Mouse (Mus musculus) left cerebral cortex, postnatal 36 days (tissue): ENCODE results near the gene St8sia4. TPM values are rescaled to one million over a fixed set of nuclear protein-coding genes. Genes with fewer than 3 reads are reported as not detected.
"Not testable (repeated sequence)": the region's sequence is repeated elsewhere in the genome, so short reads cannot be mapped to it uniquely, and the experiment has no call there.

Experiments
- DNase-seq, 2 experiments: peaks; one replicate each; pipeline ENCODE4 v3.0.0; 2021 to 2022; ENCODE audit warnings: low spot score in 2 of 2, mixed read lengths in 1 of 2
- intact Hi-C: fragments of 180-260 bp; cut with DNase I; formaldehyde crosslinking; loops from one replicate; pipeline ENCODE4 v1.15.1; 2025
- total RNA-seq, 2 experiments: library from RNA; stranded (reverse); gene quantifications; 2 replicates each; pipeline ENCODE4 v1.2.3; 2021

St8sia4 gene
- total RNA-seq, 2 experiments from 2014 or later: 8.5 to 11.6 TPM

DNA sequence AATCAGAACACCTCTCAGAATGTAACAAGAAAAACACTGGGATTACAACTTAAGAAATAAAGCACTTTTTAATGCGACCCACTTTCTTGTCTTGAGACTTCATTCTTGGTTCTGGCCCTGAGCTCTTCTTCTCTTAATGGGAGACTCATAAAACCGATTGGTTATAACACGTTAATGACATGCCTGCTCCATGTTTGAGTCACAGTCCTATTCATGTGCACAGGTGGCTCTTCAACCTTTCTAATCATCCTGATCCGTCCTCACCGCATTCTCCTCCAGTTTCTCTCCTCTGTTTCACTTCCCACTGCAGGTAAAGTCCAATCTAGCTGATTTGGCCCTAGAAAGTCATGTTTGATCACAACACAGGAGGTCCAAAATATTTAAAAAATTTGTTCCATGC is 58.3 kb downstream of the St8sia4 start:
- DNase-seq: no peak
- intact Hi-C loops: no loop called here

DNA sequence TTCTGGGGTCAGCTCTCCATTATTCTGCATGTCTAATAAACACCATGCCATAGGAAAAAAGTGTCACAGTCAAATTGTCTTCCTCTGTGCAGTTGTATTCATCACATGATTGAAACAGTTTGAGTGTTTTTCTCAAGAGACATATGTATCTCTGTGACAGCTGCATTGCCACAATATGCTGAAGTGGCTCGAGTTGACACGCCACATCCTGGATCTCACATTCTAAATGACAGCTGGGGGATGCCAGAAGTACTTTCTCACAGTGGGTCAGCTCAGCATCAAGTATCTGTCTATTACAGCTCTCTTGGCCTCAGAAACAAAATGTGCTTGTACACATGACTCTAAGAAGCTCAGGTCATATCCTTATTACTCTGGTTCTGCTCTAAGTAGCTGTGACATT is 61.9 kb downstream of the St8sia4 start:
- no peak for DNase-seq
- intact Hi-C loops: no loop called here

DNA sequence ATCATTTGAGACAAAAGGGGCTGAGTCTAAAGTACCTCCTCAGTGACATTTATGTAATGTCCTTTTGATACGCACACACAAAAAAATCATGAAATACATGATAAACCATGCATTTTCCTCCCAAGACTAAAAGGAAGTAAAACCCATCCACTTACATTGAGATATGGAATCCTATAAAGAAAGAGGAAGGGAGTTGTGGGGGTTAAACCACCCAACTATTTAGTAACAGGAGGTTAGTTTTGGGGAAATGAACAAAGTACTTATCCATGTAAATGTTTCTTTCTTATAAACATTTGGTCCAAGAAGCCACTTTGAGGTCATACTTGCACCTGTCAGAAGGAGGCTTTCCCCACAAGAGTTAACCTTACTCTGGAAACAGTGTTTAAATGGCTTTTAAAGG is 69.3 kb downstream of the St8sia4 start:
- intact Hi-C loops: no loop called here
- no peak for DNase-seq

DNA sequence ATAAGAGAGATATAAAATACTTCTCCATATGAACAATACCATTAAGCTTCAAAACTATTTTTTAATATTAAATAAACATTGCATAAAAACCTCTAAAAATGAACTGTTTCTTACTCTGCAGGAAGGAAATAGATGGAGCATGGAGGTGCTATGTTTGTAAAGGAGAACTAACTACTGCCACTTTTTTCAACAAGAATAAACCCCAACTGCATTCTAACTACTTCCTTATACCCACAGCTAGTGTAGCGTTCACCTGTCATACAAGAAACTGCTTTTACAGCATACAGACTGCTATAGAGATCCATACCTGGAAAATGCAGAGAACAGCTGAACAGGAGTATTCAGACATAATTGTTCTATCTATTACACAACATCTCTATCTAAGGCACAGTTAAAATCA is 70.5 kb downstream of the St8sia4 start:
- no peak for DNase-seq
- intact Hi-C loops: no loop called here

DNA sequence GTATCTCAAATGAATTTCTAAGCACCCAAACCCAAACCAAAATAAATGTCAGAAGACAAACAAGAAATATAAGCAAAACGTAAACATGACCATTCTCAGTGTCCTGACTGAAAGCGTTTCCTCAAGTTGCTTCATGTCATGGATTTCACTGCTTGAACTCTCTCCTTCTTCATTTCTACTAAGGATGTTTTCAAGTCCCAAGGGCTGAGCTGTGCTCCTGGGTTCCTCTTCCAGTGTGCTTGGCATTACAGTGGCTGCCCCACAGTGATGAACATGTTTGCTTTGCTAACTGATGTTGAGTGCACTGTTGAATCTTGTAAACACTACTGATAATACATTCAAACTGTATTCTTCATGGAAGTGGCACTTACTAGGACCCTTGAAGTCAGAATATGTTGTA is 76.3 kb downstream of the St8sia4 start:
- no peak for DNase-seq
- intact Hi-C loops: no loop called here

DNA sequence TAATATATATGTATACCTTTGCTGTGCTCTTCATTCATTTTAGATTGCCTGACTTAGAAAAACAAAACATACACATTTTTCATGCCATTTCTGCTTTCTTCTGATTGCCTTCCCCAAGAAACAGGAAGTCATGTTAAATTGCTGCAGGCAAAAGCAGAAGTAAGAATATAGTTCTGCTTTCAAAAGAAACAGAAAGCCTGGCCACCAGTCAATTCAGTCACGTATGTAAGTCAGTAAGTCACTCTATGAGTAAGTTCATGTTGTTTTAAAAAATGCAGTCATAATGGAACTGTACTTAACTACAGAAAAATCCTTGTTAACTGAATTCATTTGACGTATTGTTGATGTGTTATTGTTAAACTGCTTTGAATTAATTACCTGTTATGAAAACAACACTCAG is 77.3 kb downstream of the St8sia4 start:
- intact Hi-C loops: no loop called here
- no peak for DNase-seq

DNA sequence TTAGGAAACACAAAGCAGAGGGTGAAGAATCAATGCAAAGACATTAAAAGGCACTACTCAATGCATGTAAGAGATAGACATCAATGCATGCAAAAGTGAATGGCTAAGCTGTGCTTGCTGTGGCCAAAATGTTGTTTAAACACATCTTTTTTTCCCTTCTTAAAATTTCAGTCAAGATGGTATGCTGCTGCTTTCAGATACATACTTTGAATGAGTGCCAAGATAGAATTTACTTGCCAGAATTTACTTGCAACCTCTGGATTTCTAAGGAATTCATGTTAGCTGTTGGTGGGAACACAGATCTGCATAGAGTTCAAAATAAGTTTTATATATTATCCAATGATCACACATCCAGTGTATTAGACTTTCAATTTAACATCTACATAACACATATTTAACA is 77.9 kb downstream of the St8sia4 start:
- intact Hi-C loops: no loop called here

DNA sequence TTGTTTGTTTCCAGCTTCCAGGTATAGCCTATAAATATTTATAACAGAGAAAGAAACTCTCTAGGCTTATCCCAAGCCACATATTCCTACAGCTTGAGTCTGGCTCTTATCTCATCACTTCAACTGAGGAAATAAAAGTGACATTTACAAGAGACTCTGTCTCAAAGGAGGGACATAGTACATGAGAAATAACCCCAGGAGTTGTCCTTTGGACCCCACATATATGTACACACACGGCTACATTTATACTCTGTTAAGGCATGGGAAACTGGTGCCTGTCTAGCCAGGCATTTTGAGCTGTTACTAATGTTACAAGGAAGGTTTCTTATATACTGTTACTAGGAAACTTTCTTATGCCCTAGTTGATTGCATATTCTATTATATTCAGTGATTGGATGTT is 84.1 kb downstream of the St8sia4 start:
- intact Hi-C loops: no loop called here
- DNase-seq: no peak

More for the DNA sequence above, 77.9 kb downstream of the St8sia4 start:
- no peak for DNase-seq

DNA sequence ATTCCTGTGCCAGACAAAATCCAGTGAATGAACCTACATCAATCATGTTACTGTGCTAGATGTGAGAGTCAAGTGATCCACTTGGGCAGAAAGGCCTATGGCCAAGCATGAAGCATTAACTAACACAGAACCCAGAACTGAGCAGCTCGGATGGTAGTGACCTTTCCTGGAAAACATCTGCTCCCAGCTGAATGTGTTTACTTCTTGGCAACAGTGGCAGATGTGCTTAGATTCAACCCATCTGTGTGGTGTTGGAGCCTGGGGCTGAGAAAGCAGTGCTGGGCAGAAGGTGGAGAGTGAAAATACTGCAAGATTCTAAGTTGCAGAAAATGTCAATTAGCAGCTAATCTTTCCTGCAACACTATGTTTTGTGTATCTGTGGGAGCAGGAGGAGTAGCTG is 85.1 kb downstream of the St8sia4 start:
- DNase-seq: no peak
- intact Hi-C loops: no loop called here

DNA sequence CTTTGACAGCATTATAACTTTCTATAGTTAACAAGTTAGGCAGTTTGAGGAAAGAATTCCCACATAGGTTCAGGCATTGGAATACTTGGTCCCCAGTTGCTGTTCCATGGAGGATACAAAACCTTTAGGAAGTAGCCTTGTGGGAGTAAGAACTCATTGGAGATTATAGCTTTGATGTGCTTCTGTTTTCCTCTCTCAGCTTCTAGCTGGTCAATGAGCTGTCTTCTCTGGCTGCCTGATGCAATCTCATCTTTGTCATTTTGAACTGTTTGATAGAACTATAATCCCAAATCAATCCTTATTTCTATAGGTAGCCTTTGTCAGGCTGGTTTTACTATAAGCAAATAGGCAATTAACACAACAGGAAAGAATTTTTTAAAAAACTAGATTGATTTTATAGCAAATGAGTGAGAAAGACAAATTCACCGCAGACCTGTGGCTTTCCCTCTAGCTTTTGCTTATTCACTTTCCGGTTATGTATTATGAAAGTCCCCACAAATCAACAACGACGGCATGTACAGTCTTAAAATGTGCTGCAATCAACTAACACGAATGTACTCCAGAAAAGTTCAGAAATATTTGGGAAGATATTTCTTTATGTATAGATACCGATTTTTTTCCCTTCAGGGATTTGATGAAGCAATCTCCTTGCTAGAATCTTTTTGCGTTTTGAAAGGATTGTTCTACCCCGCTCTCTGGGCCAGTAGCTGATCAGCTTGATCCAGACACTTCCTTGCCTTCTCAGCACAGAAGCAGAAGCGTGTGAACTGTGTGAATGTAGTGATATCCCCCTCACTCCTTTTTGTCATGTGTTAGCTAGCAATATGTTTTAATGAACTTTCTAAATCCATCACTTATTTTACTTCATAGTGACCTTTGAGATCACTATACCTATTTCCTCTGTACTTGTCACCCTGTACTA is 94.5 kb downstream of the St8sia4 start:
- intact Hi-C loops: no loop called here
- DNase-seq: no peak

DNA sequence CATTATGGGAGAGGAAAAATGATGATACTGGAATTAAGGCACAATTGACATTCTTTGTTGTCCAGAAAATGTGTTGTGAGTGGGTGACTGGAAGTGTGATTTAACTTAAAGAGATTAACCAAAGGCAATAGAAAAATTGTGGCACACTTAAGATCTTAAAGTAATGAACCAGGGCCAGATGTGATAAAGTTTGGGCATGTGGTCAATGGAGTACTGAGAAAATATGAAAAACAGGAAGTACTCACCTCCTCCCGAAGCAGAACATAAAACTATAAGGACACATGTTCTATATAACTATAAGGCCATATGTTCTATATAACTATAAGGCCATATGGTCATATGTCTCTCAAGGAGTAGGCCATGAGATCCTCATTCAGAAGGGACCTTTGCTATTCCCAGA is 96.3 kb downstream of the St8sia4 start:
- no peak for DNase-seq
- intact Hi-C loops: no loop called here

DNA sequence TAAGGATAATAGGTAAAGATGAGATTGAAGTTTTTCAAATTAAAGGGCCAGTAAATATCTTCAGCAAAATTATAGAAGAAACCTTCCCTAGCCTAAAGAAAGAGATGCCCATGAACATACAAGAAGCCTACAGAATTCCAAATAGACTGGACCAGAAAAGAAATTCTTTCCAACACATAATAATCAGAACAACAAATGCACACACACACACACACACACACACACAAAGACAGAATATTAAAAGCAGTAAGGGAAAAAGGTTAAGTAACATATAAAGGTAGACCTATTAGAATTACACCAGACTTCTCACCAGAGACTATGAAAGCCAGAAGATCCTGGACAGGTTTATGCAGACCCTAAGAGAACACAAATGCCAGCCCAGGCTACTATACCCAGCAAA is 112.8 kb downstream of the St8sia4 start:
- DNase-seq, intact Hi-C loops: not testable (repeated sequence)

DNA sequence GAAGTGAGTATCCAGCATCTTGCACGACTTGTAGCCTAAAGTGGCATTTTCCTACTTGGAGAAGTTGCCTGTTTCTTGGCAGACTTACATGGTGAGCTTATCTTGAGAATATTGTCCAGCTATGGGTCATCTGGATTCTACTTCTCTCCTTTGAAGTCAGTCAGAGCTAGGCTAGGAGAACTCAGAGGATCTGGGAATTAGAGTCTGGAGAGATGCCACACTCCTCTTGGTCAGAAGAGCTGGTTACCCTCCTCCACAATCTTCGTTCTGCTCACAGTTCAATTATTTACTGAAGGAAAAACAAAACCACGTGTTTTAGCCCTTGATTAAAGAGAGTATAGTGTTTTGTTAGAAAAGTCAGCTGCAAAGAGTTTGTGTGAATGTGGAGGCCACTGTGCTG is 125.9 kb downstream of the St8sia4 start:
- intact Hi-C loops: no loop called here
- DNase-seq: no peak
